Mouse (Mus musculus) frontal cortex, adult 2 months (tissue): ENCODE data around the gene Fance. TPM values are rescaled to one million over a fixed set of nuclear protein-coding genes. Genes with fewer than 3 reads are reported as not detected.
A peak's percentile ranks its signal among the peaks of the same experiment; 100 is the strongest.

Experiments
- DNase-seq, 2 experiments: peaks; one replicate each; pipeline ENCODE4 v3.0.0; 2022; ENCODE audit warnings: low spot score in 1 of 2; ENCODE audit errors: extremely low spot score in 1 of 2
- polyA plus RNA-seq: library from polyadenylated mRNA; depleted of rRNA; stranded (reverse); fragments of >200 nt; gene quantifications from 2 replicates; pipeline ENCODE4 v1.2.3, GENCODE M21; 2012; rRNA removed

The Fance gene
- polyA plus RNA-seq: 16.9 and 18.7 TPM in 2 replicates

GRCm38 (mm10) chr17:28313212-28313879, at the start of gene Fance:
Gene Fance (plus strand): TSS chr17:28313519.
- DNase-seq: peak; percentile 90 to 94

GRCm38 (mm10) chr17:28267251-28267650, 46.1 kb upstream of the Fance start:
- DNase-seq: no peak

GRCm38 (mm10) chr17:28270165-28270564, 43.2 kb upstream of the Fance start:
- no peak for DNase-seq

GRCm38 (mm10) chr17:28271537-28272266, 41.6 kb upstream of the Fance start:
- DNase-seq: no peak

GRCm38 (mm10) chr17:28272281-28272680, 41.0 kb upstream of the Fance start:
- DNase-seq: no peak

- DNase-seq: no peak
These were observed 40.5 kb upstream of the Fance start for GRCm38 (mm10) chr17:28272837-28273236.

GRCm38 (mm10) chr17:28274739-28275138, 38.6 kb upstream of the Fance start:
- no peak for DNase-seq

GRCm38 (mm10) chr17:28277226-28277625, 36.1 kb upstream of the Fance start:
- no peak for DNase-seq

- no peak for DNase-seq
These were observed 35.6 kb upstream of the Fance start for GRCm38 (mm10) chr17:28277721-28278120.

- DNase-seq: no peak
These were observed 35.2 kb upstream of the Fance start for GRCm38 (mm10) chr17:28278156-28278555.

- no peak for DNase-seq
These were observed 34.1 kb upstream of the Fance start for GRCm38 (mm10) chr17:28279236-28279635.

GRCm38 (mm10) chr17:28279780-28280422, 33.4 kb upstream of the Fance start:
- no peak for DNase-seq

GRCm38 (mm10) chr17:28280423-28280800, 32.9 kb upstream of the Fance start:
- no peak for DNase-seq

- DNase-seq: no peak
These were observed 32.4 kb upstream of the Fance start for GRCm38 (mm10) chr17:28280831-28281377.

- no peak for DNase-seq
These were observed 31.4 kb upstream of the Fance start for GRCm38 (mm10) chr17:28281866-28282441.

GRCm38 (mm10) chr17:28283199-28283598, 30.1 kb upstream of the Fance start:
- DNase-seq: no peak

- DNase-seq: no peak
These were observed 27.2 kb upstream of the Fance start for GRCm38 (mm10) chr17:28286133-28286532.

- DNase-seq: no peak
These were observed 26.4 kb upstream of the Fance start for GRCm38 (mm10) chr17:28286964-28287363.

GRCm38 (mm10) chr17:28287578-28287977, 25.7 kb upstream of the Fance start:
- no peak for DNase-seq

- no peak for DNase-seq
These were observed 25.3 kb upstream of the Fance start for GRCm38 (mm10) chr17:28287980-28288379.

- DNase-seq: peak in 1 of 2 experiments; percentile 41
These were observed 23.1 kb upstream of the Fance start for GRCm38 (mm10) chr17:28290262-28290661.
